Mouse (Mus musculus) testis, postnatal 10 days (tissue): ENCODE measurements around the gene Retnlg.
"Not testable (repeated sequence)": the region's sequence is repeated elsewhere in the genome, so short reads cannot be mapped to it uniquely, and the experiment has no call there.

Source experiments
- DNase-seq: peaks from one replicate; pipeline ENCODE4 v3.0.0; 2021; ENCODE audit warnings: low spot score

Gene Retnlg

GRCm38 (mm10) chr16:48872321-48872720, at the start of gene Retnlg:
Gene Retnlg (plus strand): TSS chr16:48872621.
- DNase-seq, result no peak

GRCm38 (mm10) chr16:48826474-48826873, 45.9 kb upstream of the Retnlg start:
- no peak for DNase-seq

GRCm38 (mm10) chr16:48827625-48828024, 44.8 kb upstream of the Retnlg start:
- DNase-seq, result no peak

- no peak for DNase-seq
These were observed 43.4 kb upstream of the Retnlg start for GRCm38 (mm10) chr16:48829060-48829459.

GRCm38 (mm10) chr16:48832055-48832454, 40.4 kb upstream of the Retnlg start:
- no peak for DNase-seq

DNA sequence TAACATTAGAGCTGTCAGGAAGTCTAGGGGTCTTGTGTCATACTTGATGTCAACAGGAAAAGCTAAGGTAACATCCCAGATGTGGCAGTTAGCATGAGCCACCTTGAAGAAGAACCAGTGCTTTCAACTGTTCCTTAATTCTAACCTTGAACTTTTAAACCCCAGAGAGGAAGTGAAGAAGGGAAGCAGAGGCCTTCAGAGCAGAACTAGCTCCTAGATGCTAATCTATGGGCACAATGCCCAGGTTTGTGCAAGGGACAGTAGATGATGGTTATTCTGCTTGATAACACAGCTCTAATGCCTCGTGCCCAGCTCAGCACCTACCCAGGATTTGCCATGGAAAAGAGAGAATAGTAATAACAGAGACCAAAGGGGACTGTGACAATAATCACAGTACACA, 38.8 kb upstream of the Retnlg start:
- not testable (repeated sequence) for DNase-seq

DNA sequence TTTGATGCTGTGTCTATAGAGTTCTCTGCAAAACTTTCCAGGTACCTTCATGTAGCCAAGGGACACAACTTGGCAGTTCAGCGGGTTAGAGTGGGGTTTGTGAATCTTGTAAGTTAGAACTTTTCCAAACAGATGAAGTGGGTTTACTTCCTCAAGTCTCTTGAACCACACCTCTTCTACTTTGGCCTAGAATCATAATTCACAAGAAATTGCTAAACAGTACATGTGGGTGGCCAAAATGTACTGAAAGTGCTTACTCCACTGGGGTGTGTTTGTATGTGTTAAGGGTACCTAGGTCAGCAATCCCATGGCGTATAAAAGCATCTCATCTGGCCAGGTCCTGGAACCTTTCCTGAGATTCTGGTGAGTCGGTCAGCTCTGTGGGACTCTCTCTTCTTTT, 30.2 kb upstream of the Retnlg start, which contains the start of gene Retnla:
Retnla (plus strand) TSS at position 286 of the 400 bp plus-strand sequence.
- no peak for DNase-seq

GRCm38 (mm10) chr16:48843671-48844386, 28.6 kb upstream of the Retnlg start:
- DNase-seq, result no peak

DNA sequence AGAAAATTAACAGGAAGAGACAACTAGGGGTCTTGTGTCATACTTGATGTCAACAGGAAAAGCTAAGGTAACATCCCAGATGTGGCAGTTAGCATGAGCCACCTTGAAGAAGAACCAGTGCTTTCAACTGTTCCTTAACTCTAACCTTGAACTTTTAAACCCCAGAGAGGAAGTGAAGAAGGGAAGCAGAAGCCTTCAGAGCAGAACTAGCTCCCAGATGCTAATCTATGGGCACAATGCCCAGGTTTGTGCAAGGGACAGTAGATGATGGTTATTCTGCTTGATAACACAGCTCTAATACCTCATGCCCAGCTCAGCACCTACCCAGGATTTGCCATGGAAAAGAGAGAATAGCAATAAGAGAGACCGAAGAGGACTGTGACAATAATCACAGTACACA, 7.4 kb upstream of the Retnlg start:
- DNase-seq, result not testable (repeated sequence)

DNA sequence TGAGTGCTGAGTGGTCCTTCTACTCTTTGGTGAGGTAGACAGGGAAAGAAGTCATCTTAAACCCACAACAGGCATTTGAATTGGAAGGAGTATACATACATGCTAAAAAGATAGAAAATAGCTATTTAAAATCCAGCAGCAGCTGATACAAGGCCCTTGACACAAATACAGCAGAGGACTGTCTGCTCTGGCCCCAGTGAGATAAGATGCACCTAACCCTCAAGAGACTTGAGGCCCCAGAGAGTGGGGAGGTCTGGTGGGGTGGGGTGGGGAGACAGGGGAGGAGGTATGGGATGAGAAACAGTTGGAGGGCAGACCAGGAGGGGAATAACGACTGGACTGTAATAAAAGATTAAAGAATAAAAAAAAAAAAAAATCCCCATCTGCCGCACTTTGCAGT, 4.7 kb upstream of the Retnlg start:
- DNase-seq, result no peak

DNA sequence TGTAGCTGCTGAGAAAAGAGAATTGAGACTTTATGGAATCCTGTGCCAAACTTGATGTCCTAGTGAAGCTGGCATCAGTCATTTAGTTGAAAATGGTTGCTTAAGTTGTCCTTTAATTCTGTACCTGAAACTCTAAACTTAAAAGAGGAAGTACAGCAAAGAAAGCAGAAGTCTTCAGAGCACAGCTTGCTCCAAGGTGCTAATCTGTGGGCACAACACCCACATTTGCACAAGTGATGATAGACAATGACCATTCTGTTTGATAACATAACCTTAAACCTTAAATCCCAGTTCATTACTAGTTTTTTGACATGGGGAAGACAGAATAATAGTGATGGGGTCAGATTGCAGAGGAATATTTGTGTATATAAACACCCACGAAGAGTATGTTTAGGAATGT, 3.8 kb upstream of the Retnlg start:
- no peak for DNase-seq

DNA sequence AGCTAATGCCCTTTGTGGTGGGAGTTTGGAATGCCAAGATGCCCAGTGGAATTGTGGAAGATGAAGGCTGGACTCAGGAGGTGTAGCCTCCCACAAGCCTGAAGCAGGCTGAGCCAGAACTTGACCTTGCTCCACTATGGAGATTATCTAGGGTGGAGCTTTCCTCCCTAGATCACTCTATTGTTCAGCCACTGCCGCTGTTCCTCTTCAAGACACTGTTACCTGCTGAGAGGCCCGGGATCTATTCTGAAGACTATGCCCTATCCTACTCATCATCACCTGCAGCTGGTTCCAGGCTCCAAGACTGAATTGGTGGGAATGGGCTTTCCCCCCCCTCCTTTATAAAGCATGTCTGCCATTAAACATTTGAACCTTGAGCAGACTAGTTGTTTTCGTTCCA, 2.8 kb upstream of the Retnlg start:
- no peak for DNase-seq

DNA sequence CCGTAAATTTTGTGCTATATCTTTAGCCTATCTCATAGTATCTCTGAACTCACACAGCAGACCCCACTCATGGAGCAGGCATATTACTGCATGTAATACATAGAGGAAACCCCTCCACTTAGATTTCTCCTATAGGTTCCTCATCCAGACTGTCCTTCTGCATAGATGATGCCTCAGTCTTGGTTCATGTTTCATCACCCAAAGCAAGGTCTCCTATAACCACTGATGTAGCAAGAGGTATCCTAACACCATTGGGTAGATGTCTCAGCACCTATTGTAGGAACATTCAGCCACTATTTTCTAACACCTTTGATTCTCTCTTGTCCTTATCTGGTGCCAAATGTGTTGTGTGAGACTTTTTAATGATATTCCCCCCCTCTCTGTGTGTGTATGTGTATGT, 667 bp upstream of the Retnlg start:
- no peak for DNase-seq

- DNase-seq, result no peak
These were observed 18.3 kb downstream of the Retnlg start for GRCm38 (mm10) chr16:48890733-48891132.

GRCm38 (mm10) chr16:48899868-48900267, 27.4 kb downstream of the Retnlg start:
- DNase-seq, result no peak

DNA sequence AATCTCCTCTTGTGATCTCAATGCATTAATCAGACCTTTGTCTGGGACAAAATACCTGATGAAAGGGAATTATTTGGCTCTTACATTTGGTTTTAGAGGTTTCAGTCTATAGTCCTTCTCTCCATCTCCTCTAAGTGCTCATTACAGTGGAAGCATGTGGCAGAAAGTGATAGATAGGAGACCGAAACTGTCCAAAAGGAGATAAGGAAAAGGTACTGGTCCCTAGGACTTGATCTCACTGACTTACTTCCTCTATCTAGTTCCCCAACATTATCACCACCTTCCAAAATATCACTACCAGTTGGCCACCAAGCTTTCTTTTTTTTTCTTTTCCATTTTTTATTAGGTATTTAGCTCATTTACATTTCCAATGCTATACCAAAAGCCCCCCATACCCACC, 38.8 kb downstream of the Retnlg start:
- DNase-seq, result no peak

DNA sequence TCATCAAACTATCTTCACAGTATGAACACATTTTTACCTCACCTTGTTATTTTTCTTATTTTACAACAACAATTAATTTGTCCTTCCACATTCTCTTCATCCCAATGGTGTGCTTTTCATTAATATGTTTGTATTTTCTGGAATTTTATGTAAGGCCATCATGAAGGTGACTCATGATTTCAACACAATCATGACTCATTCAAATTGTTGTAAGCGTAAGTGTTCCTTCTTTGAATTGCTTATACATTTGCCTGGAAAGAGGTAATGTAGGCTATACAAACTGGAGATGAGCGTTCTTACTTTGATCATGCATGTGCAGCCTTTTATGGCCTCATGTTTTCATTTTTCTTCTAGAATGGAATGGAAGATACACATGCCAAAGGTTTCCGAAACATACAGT, 40.8 kb downstream of the Retnlg start:
- no peak for DNase-seq

GRCm38 (mm10) chr16:48923724-48924123, 51.3 kb downstream of the Retnlg start:
- DNase-seq, result no peak
